Mouse (Mus musculus) myocyte (in vitro differentiated cells): Measurements from ENCODE around the gene Gm20388.

Source experiments
- E2F4 ChIP-seq: IDR thresholded peaks from one replicate; pipeline ENCODE4 v1.6.1; 2011; ENCODE audit warnings: mild to moderate bottlenecking, control low read depth, moderate library complexity; ENCODE audit not compliant: insufficient read depth
- MYOG ChIP-seq, 3 experiments: IDR thresholded peaks; one replicate each; pipeline ENCODE4 v1.6.1; 2011; ENCODE audit warnings: control low read depth in 2 of 3, low read depth in 2 of 3, mild to moderate bottlenecking in 2 of 3; ENCODE audit not compliant: insufficient read length in 2 of 3, control insufficient read depth in 1 of 3, insufficient read depth in 1 of 3
- POLR2A ChIP-seq: IDR thresholded peaks from one replicate; pipeline ENCODE4 v1.6.1; 2011; ENCODE audit warnings: low read depth, mild to moderate bottlenecking, control low read depth, moderate library complexity; ENCODE audit not compliant: insufficient read length
- POLR2AphosphoS2 ChIP-seq: IDR thresholded peaks from one replicate; pipeline ENCODE4 v1.6.1; 2011; ENCODE audit warnings: low read depth, control low read depth; ENCODE audit not compliant: insufficient read length
- TCF12 ChIP-seq: IDR thresholded peaks from one replicate; pipeline ENCODE4 v1.6.1; 2011; ENCODE audit warnings: mild to moderate bottlenecking, control low read depth; ENCODE audit not compliant: poor library complexity, insufficient read depth, severe bottlenecking
- USF1 ChIP-seq: IDR thresholded peaks from one replicate; pipeline ENCODE4 v1.6.1; 2011; ENCODE audit warnings: low read depth, mild to moderate bottlenecking, control low read depth, moderate library complexity

DNA sequence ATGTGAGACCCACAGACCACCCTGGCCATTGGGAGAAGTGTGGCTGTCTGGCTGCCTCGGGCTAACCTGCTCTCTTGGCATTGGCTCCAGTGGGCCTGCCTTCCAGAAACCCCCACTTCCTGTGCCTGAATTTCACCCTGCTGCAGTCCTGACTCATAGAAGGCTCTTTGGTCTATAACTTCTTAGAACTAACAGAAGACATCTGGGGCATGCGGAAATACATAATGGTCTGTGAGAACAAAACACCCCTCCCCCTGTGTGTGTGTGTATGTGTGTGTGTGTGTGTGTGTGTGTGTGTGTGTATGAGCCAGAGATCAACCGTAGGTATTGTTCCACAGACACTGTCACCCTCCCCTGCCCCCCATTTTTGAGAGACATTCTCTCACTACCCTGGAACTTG, 152.7 kb downstream of the Gm20388 start:
- TF ChIP-seq POLR2A (no peak), TCF12 (no peak), E2F4 (no peak), POLR2AphosphoS2 (no peak), MYOG (IDR thresholded peaks at IDR 0.05; ENCODE audit: control insufficient read depth in 1 of 3, insufficient read depth in 1 of 3, insufficient read length in 2 of 3, low read depth in 2 of 3) (no peak), USF1 (no peak)
